Mouse (Mus musculus) embryonic fibroblast, embryonic 13.5 days (primary cell): ENCODE measurements at regions not wholly inside any gene's neighbourhood (a gene's known extent, or its start where the extent isn't known, plus 50 kb on each side); places are given as distances from the start of the nearest gene placed in this dataset.

Source experiments
- CTCF ChIP-seq: IDR thresholded peaks from 2 replicates; pipeline ENCODE4 v1.5.1; 2011; ENCODE audit warnings: mild to moderate bottlenecking, control low read depth, low read length, moderate library complexity, borderline replicate concordance; ENCODE audit not compliant: insufficient read depth
- POLR2A ChIP-seq: IDR thresholded peaks from 2 replicates; pipeline ENCODE4 v1.6.1; 2011; ENCODE audit warnings: low read depth, mild to moderate bottlenecking, control low read depth, low read length, moderate library complexity

DNA sequence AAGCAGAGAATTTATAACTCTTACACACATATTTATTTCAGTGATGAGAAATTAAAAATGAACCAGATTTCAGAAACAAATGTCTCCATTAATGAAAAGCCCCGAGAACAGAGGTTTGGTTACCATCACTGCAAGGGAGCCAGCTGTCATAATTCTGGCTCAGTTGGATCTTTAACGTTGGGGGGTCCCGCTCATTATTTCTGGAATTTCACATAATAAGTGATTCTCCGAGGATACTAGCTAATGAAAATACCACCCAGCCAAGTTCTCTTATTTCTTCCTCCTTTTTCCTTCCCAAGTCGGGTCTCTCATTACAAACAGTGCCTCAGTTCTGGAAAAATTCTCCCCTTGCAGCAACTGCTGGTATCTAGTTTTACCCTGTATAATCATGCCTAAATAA lies 659.0 kb upstream of the Marcks start:
- TF ChIP-seq POLR2A (no peak), CTCF (no peak)
